Mouse (Mus musculus) kidney, postnatal 10 days (tissue): ENCODE measurements at regions not wholly inside any gene's neighbourhood (a gene's known extent, or its start where the extent isn't known, plus 50 kb on each side); places are given as distances from the start of the nearest gene placed in this dataset.

Source experiments
- DNase-seq: peaks from one replicate; pipeline ENCODE4 v3.0.0; 2021; ENCODE audit warnings: mixed read lengths

DNA sequence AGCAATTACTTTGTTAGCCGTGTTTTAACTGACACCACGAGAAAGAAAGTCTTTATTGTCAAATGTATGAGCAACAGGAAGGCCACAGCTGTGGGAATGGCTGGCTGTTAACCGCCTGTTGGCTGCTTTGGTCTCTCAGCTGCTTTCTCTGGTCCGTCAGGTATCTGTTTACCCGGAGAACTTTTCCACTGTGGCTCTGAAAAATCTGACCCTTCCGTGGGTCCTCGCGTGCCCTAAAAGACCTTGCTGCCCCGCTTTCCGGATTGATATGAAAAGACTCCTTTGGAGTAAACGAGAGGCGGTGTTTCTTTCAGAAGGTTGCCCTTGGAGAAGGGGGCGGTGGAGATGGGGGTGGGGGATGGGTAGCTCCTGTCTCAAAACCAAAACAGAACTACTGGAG is 75.9 kb downstream of the Sox14 start:
- DNase-seq: peak; percentile 10

DNA sequence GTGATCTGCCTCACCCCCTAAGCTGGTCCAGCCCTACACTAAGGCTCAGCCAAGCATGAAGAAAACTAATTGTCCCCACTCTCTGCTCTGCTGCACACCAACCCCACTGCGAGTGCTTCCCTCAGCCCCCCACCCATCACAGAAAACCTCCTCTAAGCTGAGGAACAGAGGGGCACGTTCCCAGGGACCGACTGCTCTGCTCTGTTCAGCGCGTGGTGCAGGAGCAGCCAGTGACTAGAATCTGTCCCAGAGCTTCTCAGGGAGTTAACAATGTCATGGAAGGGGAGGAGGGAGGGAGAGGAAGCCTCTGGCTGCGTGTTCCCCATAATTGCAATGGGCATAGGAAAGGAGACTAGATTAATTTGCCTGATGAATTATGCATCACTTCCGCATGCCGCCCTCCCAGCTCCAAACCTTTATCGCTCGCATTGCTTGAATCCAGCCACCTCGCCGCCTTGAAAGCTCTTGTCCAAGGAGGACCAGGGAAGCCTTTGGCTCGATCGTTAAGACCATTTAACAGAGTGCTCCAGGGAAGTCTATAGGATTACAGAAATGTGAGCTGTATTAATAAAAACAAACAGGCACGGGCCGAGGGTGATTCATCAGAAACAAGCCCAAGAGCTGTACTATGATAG is 76.5 kb downstream of the Sox14 start:
- peak; percentile 29 for DNase-seq

DNA sequence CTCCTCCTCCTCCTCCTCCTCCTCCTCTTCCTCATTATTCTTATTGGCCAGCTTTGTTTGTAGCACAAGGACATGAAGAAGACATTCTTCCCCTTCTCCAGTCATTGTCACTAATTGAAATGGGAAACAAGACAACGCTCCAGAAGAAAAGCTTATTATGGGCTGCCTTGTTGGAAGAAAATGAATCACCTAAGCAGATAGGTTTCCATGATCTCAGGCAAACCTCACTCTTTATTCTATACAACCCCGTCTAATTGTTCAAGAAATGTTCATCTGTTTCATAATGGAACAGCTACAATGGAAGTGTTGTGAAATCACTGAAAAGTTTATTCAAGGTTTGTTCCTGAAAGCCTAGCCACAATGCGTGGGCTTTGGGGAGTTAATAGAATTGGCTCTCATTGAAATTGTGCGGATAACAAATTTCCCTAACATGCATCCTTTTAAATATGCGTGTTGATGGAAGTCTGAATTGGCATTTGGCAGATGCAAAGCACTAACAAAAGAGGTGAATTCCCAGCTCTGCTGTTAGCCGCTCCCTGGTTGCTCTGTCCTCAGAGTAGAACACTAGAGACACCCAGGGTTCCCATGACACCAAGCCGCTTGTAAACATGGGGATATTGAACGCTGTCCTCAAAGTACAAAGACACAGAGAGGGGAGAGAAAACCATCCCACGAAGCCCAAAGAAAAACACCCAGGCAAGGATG is 78.8 kb downstream of the Sox14 start:
- no peak for DNase-seq

DNA sequence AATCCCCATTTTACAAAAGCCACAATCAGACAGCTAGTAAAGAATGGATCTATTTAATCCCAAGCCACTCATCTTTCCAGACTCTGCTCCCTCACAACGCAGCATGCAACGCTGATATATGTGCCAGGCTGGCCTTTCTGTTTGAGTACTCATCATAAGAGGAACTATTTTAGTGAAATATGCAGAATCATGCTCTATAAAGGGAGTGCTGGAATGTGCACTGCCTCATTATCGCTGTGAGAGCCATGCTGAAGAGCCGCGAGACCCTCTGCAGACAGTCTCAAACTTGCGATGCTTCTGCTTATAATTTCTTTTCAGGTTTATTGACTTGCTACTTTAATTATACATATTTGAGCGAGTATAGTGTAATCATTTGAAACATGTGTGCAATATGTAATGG is 75.6 kb upstream of the Cldn18 start:
- no peak for DNase-seq

DNA sequence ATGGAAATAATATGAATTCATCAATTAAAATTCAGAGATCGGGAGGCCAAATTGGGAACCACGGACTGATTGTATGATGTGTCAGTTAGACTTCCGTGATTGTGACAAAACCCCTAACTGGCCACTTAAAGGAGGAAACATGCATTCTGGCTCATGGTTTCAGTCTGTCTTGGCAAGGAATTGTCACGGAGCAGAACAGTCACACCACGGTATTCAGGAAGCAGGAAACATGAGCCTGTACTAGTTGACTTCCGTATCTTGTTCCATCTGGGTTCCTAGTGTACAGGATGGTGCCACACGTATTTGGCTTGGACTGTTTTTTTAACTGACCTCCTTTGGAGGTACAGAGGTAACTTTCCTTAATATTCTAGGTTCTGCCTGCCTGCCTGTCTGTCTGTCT is 69.8 kb upstream of the Cldn18 start:
- no peak for DNase-seq

DNA sequence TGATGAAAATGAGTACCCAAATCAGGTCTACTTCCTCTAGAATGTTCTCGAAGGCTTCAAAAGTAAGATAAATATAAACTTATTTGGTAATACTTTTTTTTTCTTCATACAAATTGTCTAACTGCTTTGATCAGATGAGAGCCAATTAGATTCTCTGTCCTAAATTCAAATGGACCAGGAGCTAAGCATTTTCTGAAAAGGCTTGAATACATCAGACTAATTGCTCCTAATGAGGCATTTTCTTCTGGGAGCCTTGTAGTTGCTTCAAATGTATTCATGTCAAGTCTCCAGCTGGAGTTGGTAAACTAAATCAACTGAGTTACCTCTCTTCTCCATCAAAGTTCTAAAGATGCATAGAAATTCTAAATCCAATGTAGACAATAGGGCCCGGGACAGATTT is 66.1 kb upstream of the Cldn18 start:
- no peak for DNase-seq

DNA sequence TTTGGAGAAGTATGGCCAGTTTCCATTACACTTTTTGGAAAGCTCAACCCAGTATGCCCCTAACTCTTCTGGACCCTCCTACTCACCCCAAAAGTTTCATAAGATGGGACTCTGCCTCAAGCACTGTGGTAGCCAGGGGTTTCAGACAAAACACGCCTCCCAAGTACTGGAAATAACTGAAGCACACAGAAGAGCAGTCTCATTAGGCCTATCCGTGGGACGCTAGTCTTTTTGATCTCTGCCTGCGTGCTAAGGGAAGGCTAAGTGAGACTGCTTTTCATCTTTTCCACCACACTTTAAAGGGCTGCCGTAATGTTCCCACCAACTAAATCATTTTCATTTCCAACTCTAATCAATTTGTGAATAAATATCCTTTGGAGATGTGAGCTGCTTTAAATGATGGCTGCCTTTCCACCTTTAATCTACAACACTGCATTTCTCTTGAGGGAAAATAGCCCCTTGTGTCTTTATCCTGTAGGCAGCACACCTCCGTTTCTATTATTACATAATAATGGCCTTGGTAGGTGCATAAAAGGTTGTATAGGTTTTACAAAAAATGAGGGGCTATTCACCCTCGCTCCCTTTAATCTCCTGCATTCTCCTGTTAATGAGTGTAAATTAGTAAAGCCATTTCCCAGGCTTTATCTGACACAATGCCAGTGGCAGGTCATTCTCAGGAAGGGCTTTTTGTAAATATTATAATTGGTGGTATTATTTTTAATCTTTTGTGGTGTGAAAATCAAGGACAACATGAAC is 65.5 kb upstream of the Cldn18 start:
- DNase-seq: no peak

DNA sequence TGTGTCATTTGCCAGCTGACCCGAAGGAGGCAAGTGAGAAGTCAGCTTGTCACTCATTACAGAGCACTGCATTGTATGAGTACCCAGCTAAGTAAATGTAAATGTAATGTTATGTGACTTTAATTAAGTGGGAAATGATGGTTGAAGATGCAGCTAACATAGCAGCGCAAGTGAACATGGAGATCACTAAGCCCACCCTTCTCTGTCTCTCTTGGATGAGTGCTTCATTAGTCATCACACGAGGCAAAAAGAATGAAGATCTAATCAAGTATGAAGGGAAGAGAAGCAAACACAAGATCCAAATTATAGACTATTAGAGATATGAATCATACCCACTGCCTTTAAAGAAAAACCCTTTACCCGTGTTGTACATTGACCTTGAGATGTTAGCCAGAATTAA is 61.8 kb upstream of the Cldn18 start:
- DNase-seq: no peak

DNA sequence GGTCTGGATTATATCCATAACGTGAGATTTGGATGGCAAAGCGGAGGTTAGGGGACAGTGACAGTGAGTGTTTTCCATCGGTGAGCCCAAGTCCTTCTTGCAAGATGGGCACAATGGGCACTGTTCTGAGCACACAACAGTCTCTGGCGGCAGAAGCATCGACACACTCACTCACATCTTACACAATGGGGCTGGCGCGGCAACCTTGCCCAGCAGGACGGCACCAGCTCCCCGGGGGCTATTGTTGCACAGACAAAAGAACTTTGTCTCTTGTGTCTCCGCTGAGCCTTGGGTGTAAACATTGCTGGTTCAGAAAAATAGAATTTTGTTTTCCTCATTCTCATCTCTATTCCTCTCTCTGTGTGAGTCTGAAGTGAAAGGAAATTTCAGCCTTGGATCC is 53.6 kb upstream of the Cldn18 start:
- no peak for DNase-seq
